Mouse (Mus musculus) embryonic facial prominence, embryonic 11.5 days (tissue): ENCODE results near the gene Cyfip2. TPM values are rescaled to one million over a fixed set of nuclear protein-coding genes. Genes with fewer than 3 reads are reported as not detected.
A peak's percentile ranks its signal among the peaks of the same experiment; 100 is the strongest.

ENCODE experiments used
- ATAC-seq: fragments of 200-750 bp; cut with Nextera tagmentation; replicated peaks from 2 replicates; pipeline ENCODE4 v1.8.0; 2017; ENCODE audit warnings: low read depth; ENCODE audit not compliant: insufficient number of reproducible peaks, low FRiP score, low TSS enrichment
- DNase-seq: peaks from one replicate; pipeline ENCODE4 v3.0.0-alpha.2; 2015; ENCODE audit warnings: low spot score
- H3K27ac ChIP-seq: fragments of 300-500 bp; sonication (generic); replicated peaks from 2 replicates; pipeline ENCODE4 v1.5.1; 2014; ENCODE audit warnings: mild to moderate bottlenecking, low read depth, low read length, control low read depth
- H3K27me3 ChIP-seq: fragments of 300-500 bp; sonication (generic); 2 replicates; pipeline ENCODE4 v1.6.1; 2014; ENCODE audit warnings: mild to moderate bottlenecking, low read length, moderate library complexity, mixed read lengths; ENCODE audit not compliant: control insufficient read depth, insufficient read depth
- H3K36me3 ChIP-seq: fragments of 300-500 bp; sonication (generic); replicated peaks from 2 replicates; pipeline ENCODE4 v1.6.1; 2014; ENCODE audit warnings: low read depth, mild to moderate bottlenecking, low read length, moderate library complexity, mixed read lengths; ENCODE audit not compliant: control insufficient read depth, insufficient read depth
- H3K4me1 ChIP-seq: fragments of 300-500 bp; sonication (generic); 2 replicates; pipeline ENCODE4 v1.6.1; 2014; ENCODE audit warnings: low read length, mixed read lengths; ENCODE audit not compliant: control insufficient read depth, insufficient read depth
- H3K4me2 ChIP-seq: fragments of 300-500 bp; sonication (generic); 2 replicates; pipeline ENCODE4 v1.6.1; 2014; ENCODE audit warnings: low read depth, mild to moderate bottlenecking, control low read depth, low read length, moderate library complexity
- H3K4me3 ChIP-seq: fragments of 300-500 bp; sonication (generic); 2 replicates; pipeline ENCODE4 v1.5.1; 2014; ENCODE audit warnings: low read depth, low read length, control low read depth
- H3K9ac ChIP-seq: fragments of 300-500 bp; sonication (generic); replicated peaks from 2 replicates; pipeline ENCODE4 v1.6.1; 2014; ENCODE audit warnings: mild to moderate bottlenecking, control low read depth, low read length
- H3K9me3 ChIP-seq: fragments of 300-500 bp; sonication (generic); replicated peaks from 2 replicates; pipeline ENCODE4 v1.6.1; 2016; ENCODE audit warnings: mild to moderate bottlenecking, low read length, inconsistent platforms, mixed read lengths; ENCODE audit not compliant: control insufficient read depth
- WGBS: fragments of 180-500 bp; shearing (Covaris S2); extraction: QIAGEN DNeasy Blood & Tissue Kit; methylation state at CpG from one replicate; pipeline ENCODE4 v1.1.7; 2014; 5-methylcytosine and 5-hydroxymethylcytosine counted together
- polyA plus RNA-seq: library from polyadenylated mRNA; unstranded; fragments of >200 nt; fragmentation: Nextera tagmentation; extraction: Ambion mirVana; gene quantifications from 2 replicates; pipeline ENCODE4 v1.2.1, GENCODE M21; 2014

Gene Cyfip2
- 16.8 and 23.0 TPM in 2 replicates for polyA plus RNA-seq

GRCm38 (mm10) chr11:46312523-46313035 is at the start of gene Cyfip2:
Gene Cyfip2, minus strand, starts transcription at chr11:46312859.
- Histone ChIP-seq H3K27me3 (peaks cover 6% of the 10 kb centered on the region; the same call in 1 of the 2 replicates), H3K27ac (0 out of 2 replicates have a peak within 1 kb of the TSS, but pooled peaks have one; percentile 28), H3K4me2 (peak within 1 kb of the TSS; percentile 98), H3K4me3 (peak within 1 kb of the TSS; percentile 72), H3K9me3 (no peaks in the 10 kb centered on the region), H3K36me3 (no peaks in the 10 kb centered on the region), H3K9ac (peak within 1 kb of the TSS; percentile 69), H3K4me1 (no peaks in the 10 kb centered on the region; the same call in 1 of the 2 replicates)
- 6% methylated on average over 14 of the region's 14 CpGs for WGBS
- no peak for DNase-seq
- ATAC-seq = peak; percentile 15; the same call in 1 of the 2 replicates

GRCm38 (mm10) chr11:46360991-46361665 is 48.5 kb upstream of the Cyfip2 start:
- H3K36me3 ChIP-seq = no peaks in the 10 kb centered on the region
- H3K27me3 ChIP-seq = no peaks in the 10 kb centered on the region
- no peak overlapping the region for H3K4me2 ChIP-seq
- 48% methylated on average over 2 of the region's 2 CpGs for WGBS
- no peaks in the 10 kb centered on the region for H3K9me3 ChIP-seq
- no peak overlapping the region for H3K4me3 ChIP-seq
- no peak overlapping the region for H3K9ac ChIP-seq
- H3K27ac ChIP-seq = no peak overlapping the region
- no peaks in the 10 kb centered on the region for H3K4me1 ChIP-seq
- no peak for ATAC-seq
- peak; percentile 77 for DNase-seq

DNA sequence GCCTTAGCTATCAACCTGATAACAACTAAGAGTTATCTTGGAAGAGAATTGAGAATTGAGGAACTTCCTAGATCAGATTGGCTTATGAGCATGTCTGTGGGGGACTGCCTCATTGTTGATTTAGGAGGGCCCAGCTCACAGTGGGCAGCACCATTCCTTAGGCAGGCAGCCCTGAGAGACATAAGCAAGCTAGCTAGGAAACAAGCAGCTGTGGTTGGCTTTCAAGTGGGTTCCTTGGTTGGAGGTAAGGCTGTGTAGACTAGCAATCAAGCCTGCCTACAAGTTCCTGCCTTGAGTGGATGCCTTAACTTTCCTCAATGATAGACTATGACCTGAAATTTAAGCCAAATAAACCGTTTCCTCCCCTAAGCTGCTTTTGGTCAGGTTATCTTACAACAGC is 45.7 kb upstream of the Cyfip2 start:
- Histone ChIP-seq H3K4me3 (no peak overlapping the region), H3K4me2 (no peak overlapping the region), H3K36me3 (no peaks in the 10 kb centered on the region), H3K9me3 (no peaks in the 10 kb centered on the region), H3K4me1 (no peaks in the 10 kb centered on the region), H3K27me3 (no peaks in the 10 kb centered on the region), H3K27ac (no peak overlapping the region), H3K9ac (no peak overlapping the region)
- WGBS = 69% methylated on average over 1 of the region's 1 CpGs
- ATAC-seq (no peak), DNase-seq (no peak)

DNA sequence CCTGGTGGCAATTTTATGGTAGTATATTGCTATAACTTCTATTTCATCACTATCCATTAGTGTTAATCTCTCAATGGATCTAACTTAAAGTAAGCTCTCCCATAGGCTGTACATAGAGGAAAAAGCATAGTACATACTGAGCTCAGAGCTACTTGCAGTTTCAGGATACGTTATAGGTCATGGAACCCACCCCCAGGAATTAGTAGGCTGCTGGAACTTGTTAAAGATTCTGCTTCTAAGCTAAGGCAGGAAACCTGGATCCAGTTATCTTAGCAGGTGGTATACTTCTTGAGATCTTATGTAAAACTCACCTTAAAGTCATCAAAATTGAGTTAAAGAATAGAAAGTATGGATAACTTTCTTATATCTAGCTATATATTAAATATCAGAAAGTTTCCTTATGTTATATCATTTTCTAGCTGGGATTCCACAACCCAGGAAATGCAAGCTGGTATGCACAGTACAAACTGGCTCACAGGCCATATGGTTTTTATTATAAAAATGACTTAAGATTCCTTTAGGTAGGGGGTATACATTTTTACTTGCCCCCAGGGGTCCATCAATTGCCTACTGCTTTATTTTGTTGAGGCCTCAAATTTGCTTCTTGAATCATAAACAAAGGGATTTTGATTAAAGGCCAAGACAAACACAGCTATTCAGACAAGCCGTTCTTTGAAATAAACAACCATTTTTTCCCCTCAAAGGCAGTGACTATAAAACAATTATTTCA is 37.2 kb upstream of the Cyfip2 start:
- Histone ChIP-seq H3K9me3 (no peaks in the 10 kb centered on the region), H3K4me1 (no peaks in the 10 kb centered on the region), H3K27ac (no peak overlapping the region), H3K4me2 (no peak overlapping the region), H3K36me3 (no peaks in the 10 kb centered on the region), H3K9ac (no peak overlapping the region), H3K4me3 (no peak overlapping the region), H3K27me3 (no peaks in the 10 kb centered on the region)
- WGBS = 26% methylated on average over 2 of the region's 2 CpGs
- DNase-seq = peak; percentile 85
- no peak for ATAC-seq

DNA sequence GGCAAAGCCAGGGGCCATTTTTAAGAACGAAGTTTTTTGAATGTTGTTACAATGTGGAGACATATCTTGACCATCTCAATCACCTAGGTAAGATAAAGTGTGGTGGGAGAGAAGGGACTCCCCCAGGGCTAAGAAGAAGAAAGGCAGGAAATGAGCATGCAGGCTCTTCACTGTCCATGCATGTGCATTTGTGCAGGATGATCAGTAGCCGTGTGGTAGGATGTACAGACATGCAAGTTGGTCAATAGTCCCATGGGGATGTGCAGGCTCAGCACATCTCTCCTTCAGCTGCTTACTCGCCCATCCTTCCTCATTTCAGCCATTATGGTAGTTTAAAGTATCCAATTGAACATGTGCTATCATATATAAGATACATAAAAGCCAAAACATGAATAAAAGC is 35.8 kb upstream of the Cyfip2 start:
- no peak overlapping the region for H3K27ac ChIP-seq
- no peak for DNase-seq
- no peak overlapping the region for H3K9ac ChIP-seq
- H3K4me2 ChIP-seq = no peak overlapping the region
- H3K9me3 ChIP-seq = no peaks in the 10 kb centered on the region
- 84% methylated on average over 3 of the region's 3 CpGs for WGBS
- ATAC-seq = no peak
- no peaks in the 10 kb centered on the region for H3K4me1 ChIP-seq
- H3K27me3 ChIP-seq = no peaks in the 10 kb centered on the region
- H3K36me3 ChIP-seq = no peaks in the 10 kb centered on the region
- H3K4me3 ChIP-seq = no peak overlapping the region

GRCm38 (mm10) chr11:46347756-46348155 is 35.1 kb upstream of the Cyfip2 start:
- DNase-seq (no peak), ATAC-seq (no peak)
- Histone ChIP-seq H3K4me2 (no peak overlapping the region), H3K4me3 (no peak overlapping the region), H3K27ac (no peak overlapping the region), H3K9ac (no peak overlapping the region), H3K4me1 (no peaks in the 10 kb centered on the region), H3K36me3 (no peaks in the 10 kb centered on the region), H3K27me3 (no peaks in the 10 kb centered on the region), H3K9me3 (no peaks in the 10 kb centered on the region)
- WGBS = 91% methylated on average over 5 of the region's 5 CpGs

GRCm38 (mm10) chr11:46343886-46344546 is 31.4 kb upstream of the Cyfip2 start:
- Histone ChIP-seq H3K4me1 (no peaks in the 10 kb centered on the region), H3K9ac (no peak overlapping the region), H3K9me3 (no peaks in the 10 kb centered on the region), H3K4me3 (no peak overlapping the region), H3K27ac (no peak overlapping the region), H3K36me3 (no peaks in the 10 kb centered on the region), H3K4me2 (no peak overlapping the region), H3K27me3 (no peaks in the 10 kb centered on the region)
- 49% methylated on average over 5 of the region's 5 CpGs for WGBS
- DNase-seq (no peak), ATAC-seq (no peak)
